Mouse (Mus musculus) embryonic stem cell, embryonic (primary cell): ENCODE results near the gene Tmem178.

Source experiments
- CTCF ChIA-PET, 4 experiments: fragments of 300-600 bp in 2 of 4; fragments of 350-600 bp in 2 of 4; sonication (Branson Sonifier 250); formaldehyde crosslinking; loops; one replicate each; lab custom pipeline; 2022; ENCODE audit warnings: inconsistent platforms in 2 of 4; lab: Charles Lee
- POLR2A ChIA-PET, 4 experiments: fragments of 300-600 bp in 2 of 4; fragments of 350-600 bp in 2 of 4; sonication (Branson Sonifier 250); formaldehyde crosslinking; loops; one replicate each; lab custom pipeline; 2022; ENCODE audit warnings: antibody characterized with exemption in 4 of 4, inconsistent platforms in 1 of 4; lab: Charles Lee

Tmem178 gene

GRCm38 (mm10) chr17:80936521-80936920 is 7.9 kb upstream of the Tmem178 start:
- POLR2A ChIA-PET = interaction anchor here in 2 of 4 experiments (0.6 to 0.9 kb wide), 3 partner anchors 11 to 313 kb away, joined by 3 to 4 read pairs (median 4); no protein-coding TSS in a partner anchor
- CTCF ChIA-PET = interaction anchor here in 1 of 4 experiments (0.7 kb wide), 1 partner anchor 252 kb away, joined by 4 read pairs; no protein-coding TSS in a partner anchor

- POLR2A ChIA-PET = interaction anchor here in 1 of 4 experiments (1.2 kb wide), 1 partner anchor 16 kb away, joined by 3 read pairs; no protein-coding TSS in a partner anchor
- CTCF ChIA-PET = no interaction called here
These were observed 4.6 kb upstream of the Tmem178 start for GRCm38 (mm10) chr17:80939833-80940232.

GRCm38 (mm10) chr17:80941857-80942256 is 2.6 kb upstream of the Tmem178 start:
- POLR2A ChIA-PET = interaction anchor here in 1 of 4 experiments (0.5 kb wide), 1 partner anchor 148 kb away, joined by 3 read pairs; no protein-coding TSS in a partner anchor

GRCm38 (mm10) chr17:80943835-80944529 is 450 bp upstream of the Tmem178 start:
- CTCF ChIA-PET = interaction anchor here in 2 of 4 experiments (0.6 kb wide), 2 partner anchors 121 to 517 kb away, joined by 4 to 6 read pairs; partner anchors contain the start of gene Thumpd2 (in 1 of the 2)
- POLR2A ChIA-PET = interaction anchor here in 2 of 4 experiments (0.6 to 1.3 kb wide), 5 partner anchors 128 to 1378 kb away, joined by 3 to 4 read pairs (median 3); no protein-coding TSS in a partner anchor

More at GRCm38 (mm10) chr17:80941857-80942256, 2.6 kb upstream of the Tmem178 start:
- CTCF ChIA-PET = no interaction called here

GRCm38 (mm10) chr17:80945510-80945909 is 1.1 kb downstream of the Tmem178 start:
- POLR2A ChIA-PET = interaction anchor here in 2 of 4 experiments (0.5 to 1.3 kb wide), 2 partner anchors 143 to 274 kb away, joined by 3 read pairs; no protein-coding TSS in a partner anchor

GRCm38 (mm10) chr17:80946091-80946885 is 1.9 kb downstream of the Tmem178 start:
- POLR2A ChIA-PET = interaction anchor here in 1 of 4 experiments (0.5 to 0.8 kb wide), 3 partner anchors 143 to 310 kb away, joined by 3 read pairs; no protein-coding TSS in a partner anchor

More at GRCm38 (mm10) chr17:80945510-80945909, 1.1 kb downstream of the Tmem178 start:
- CTCF ChIA-PET = interaction anchor here in 2 of 4 experiments (0.6 to 0.7 kb wide), 2 partner anchors 47 to 404 kb away, joined by 3 read pairs; no protein-coding TSS in a partner anchor

GRCm38 (mm10) chr17:80947075-80947960 is 2.9 kb downstream of the Tmem178 start:
- ChIA-PET POLR2A (interaction anchor here in 1 of 4 experiments (0.7 to 0.8 kb wide), 2 partner anchors 144 to 311 kb away, joined by 3 read pairs; no protein-coding TSS in a partner anchor), CTCF (no interaction called here)

More at GRCm38 (mm10) chr17:80946091-80946885, 1.9 kb downstream of the Tmem178 start:
- CTCF ChIA-PET = no interaction called here

- POLR2A ChIA-PET = interaction anchor here in 1 of 4 experiments (1.0 kb wide), 1 partner anchor 10 kb away, joined by 3 read pairs; no protein-coding TSS in a partner anchor
- CTCF ChIA-PET = interaction anchor here in 1 of 4 experiments (0.6 kb wide), 1 partner anchor 391 kb away, joined by 3 read pairs; no protein-coding TSS in a partner anchor
These were observed 5.0 kb downstream of the Tmem178 start for GRCm38 (mm10) chr17:80949382-80949781.

- ChIA-PET POLR2A (interaction anchor here in 1 of 4 experiments (1.0 kb wide), 1 partner anchor 9 kb away, joined by 3 read pairs; no protein-coding TSS in a partner anchor), CTCF (no interaction called here)
These were observed 5.5 kb downstream of the Tmem178 start for GRCm38 (mm10) chr17:80949895-80950294.

- POLR2A ChIA-PET = interaction anchor here in 1 of 4 experiments (1.2 kb wide), 1 partner anchor 76 kb away, joined by 3 read pairs; no protein-coding TSS in a partner anchor
- CTCF ChIA-PET = no interaction called here
These were observed 7.9 kb downstream of the Tmem178 start for GRCm38 (mm10) chr17:80952305-80952704.

- ChIA-PET CTCF (interaction anchor here in 1 of 4 experiments (0.5 kb wide), 1 partner anchor 741 kb away, joined by 3 read pairs; no protein-coding TSS in a partner anchor), POLR2A (interaction anchor here in 1 of 4 experiments (1.5 kb wide), 1 partner anchor 16 kb away, joined by 3 read pairs; no protein-coding TSS in a partner anchor)
These were observed 11.0 kb downstream of the Tmem178 start for GRCm38 (mm10) chr17:80955415-80955814.

GRCm38 (mm10) chr17:80955998-80956811 is 11.8 kb downstream of the Tmem178 start:
- ChIA-PET POLR2A (interaction anchor here in 1 of 4 experiments (1.5 kb wide), 1 partner anchor 17 kb away, joined by 3 read pairs; no protein-coding TSS in a partner anchor), CTCF (interaction anchor here in 1 of 4 experiments (0.5 kb wide), 1 partner anchor 740 kb away, joined by 3 read pairs; no protein-coding TSS in a partner anchor)

GRCm38 (mm10) chr17:80958332-80958731 is 13.9 kb downstream of the Tmem178 start:
- POLR2A ChIA-PET = interaction anchor here in 1 of 4 experiments (1.2 kb wide), 1 partner anchor 8 kb away, joined by 3 read pairs; no protein-coding TSS in a partner anchor
- CTCF ChIA-PET = no interaction called here

- ChIA-PET POLR2A (no interaction called here), CTCF (no interaction called here)
These were observed 15.4 kb downstream of the Tmem178 start for GRCm38 (mm10) chr17:80959840-80960239.

- ChIA-PET CTCF (no interaction called here), POLR2A (no interaction called here)
These were observed 23.0 kb downstream of the Tmem178 start for GRCm38 (mm10) chr17:80967475-80967874.
